Comparison of ENCODE assay signal across 14 mouse cellular contexts in genomic region chr9:48635576-48636350, GRCm38 (mm10). TPM values are rescaled to one million over a fixed set of nuclear protein-coding genes. Genes with fewer than 3 reads are reported as not detected.
DNase-seq lines count a peak whose midpoint lies in the region; ATAC-seq lines count a peak whose summit lies in the region.
"Had no signal": no experiment of that assay in that cellular context is flagged by ENCODE, and none has a peak within 500 bp of the region (broad histone marks: within the 10 kb centered on the region; RNA-seq: fewer than 3 reads in every experiment).

No protein-coding gene starts in this region.

- H3K27me3 ChIP-seq in embryonic facial prominence, embryonic 13.5 days: peaks cover 14% of the 10 kb centered on the region
- H3K27me3 ChIP-seq in stomach, embryonic 15.5 days (replicated peaks): no peaks in the 10 kb centered on the region

- H3K4me2 ChIP-seq in embryonic facial prominence, embryonic 13.5 days: peak overlapping the region; percentile 33
- H3K4me2 ChIP-seq in stomach, embryonic 15.5 days: 0 out of 2 replicates have a peak overlapping the region, but pooled peaks have one; percentile 14
- H3K4me2 ChIP-seq: liver, embryonic 15.5 days had no signal

- H3K9me3 ChIP-seq in embryonic facial prominence, embryonic 13.5 days: no peaks in the 10 kb centered on the region
- H3K9me3 ChIP-seq in stomach, embryonic 15.5 days: no peaks in the 10 kb centered on the region
- H3K9me3 ChIP-seq: liver, embryonic 15.5 days had no signal

- no peaks in the 10 kb centered on the region for H3K36me3 ChIP-seq in embryonic facial prominence, embryonic 13.5 days
- H3K36me3 ChIP-seq in stomach, embryonic 15.5 days: no peaks in the 10 kb centered on the region
- H3K36me3 ChIP-seq: liver, embryonic 15.5 days had no signal

- no peak for ATAC-seq in embryonic facial prominence, embryonic 13.5 days (ENCODE audit: insufficient number of reproducible peaks, insufficient read depth, low FRiP score, low TSS enrichment, low read depth)
- no peak for ATAC-seq in stomach, embryonic 15.5 days (ENCODE audit: insufficient read depth, low FRiP score, low read depth)
- ATAC-seq: Patski had no signal

- no peak overlapping the region for H3K27ac ChIP-seq in embryonic facial prominence, embryonic 13.5 days
- no peak overlapping the region for H3K27ac ChIP-seq in stomach, embryonic 15.5 days
- H3K27ac ChIP-seq: gastrocnemius, adult 2 months; liver, embryonic 15.5 days; macrophage had no signal

- no peaks in the 10 kb centered on the region for H3K4me1 ChIP-seq in embryonic facial prominence, embryonic 13.5 days
- no peaks in the 10 kb centered on the region for H3K4me1 ChIP-seq in stomach, embryonic 15.5 days
- H3K4me1 ChIP-seq: liver, embryonic 15.5 days had no signal

- 41% methylated on average over 18 of the region's 18 CpGs for WGBS in embryonic facial prominence, embryonic 13.5 days
- 32% methylated on average over 18 of the region's 18 CpGs for WGBS in stomach, embryonic 15.5 days

- no peak overlapping the region for H3K9ac ChIP-seq in embryonic facial prominence, embryonic 13.5 days
- no peak overlapping the region for H3K9ac ChIP-seq in stomach, embryonic 15.5 days
- H3K9ac ChIP-seq: liver, embryonic 15.5 days had no signal

- H3K4me3 ChIP-seq in embryonic facial prominence, embryonic 13.5 days: no peak overlapping the region
- H3K4me3 ChIP-seq in stomach, embryonic 15.5 days (replicated peaks): no peak overlapping the region
- H3K4me3 ChIP-seq: gastrocnemius, adult 2 months; liver, embryonic 15.5 days had no signal

- peak; percentile 1 for DNase-seq in kidney, adult 18-20 months
- DNase-seq in kidney, postnatal 10 days: no peak
- peak; percentile 36 for DNase-seq in retina, postnatal 1 day
- DNase-seq in retina, embryonic 14.5 days (ENCODE audit: low spot score): no peak
- DNase-seq in embryo, embryonic 11 days: no peak
- DNase-seq: cerebellum, adult 11-12 months; gastrocnemius, adult 2 months; right cerebral cortex, postnatal 25 days; thymus, postnatal 25 days had no signal

RNA-seq across cellular contexts. Expression of gene Nnmt, which starts 30.8 kb away (rescaled TPM):
- 3.5 and 4.4 TPM in 2 replicates for polyA plus RNA-seq in embryonic facial prominence, embryonic 13.5 days (2015; fragmentation: Nextera tagmentation; extraction: Ambion mirVana)
- polyA plus RNA-seq in stomach, embryonic 15.5 days (2015; fragmentation: Nextera tagmentation; extraction: Ambion mirVana): 2.1 and 3.5 TPM in 2 replicates
- polyA plus RNA-seq: macrophage had no signal

Comparison
In these comparisons a context has a peak if more than half of its experiments do, and no peak if none do; other contexts are left out.
1. DNase-seq: peak in kidney, adult 18-20 months (single experiment) and retina, postnatal 1 day (single experiment); none in kidney, postnatal 10 days (single experiment), retina, embryonic 14.5 days (single experiment) and embryo, embryonic 11 days (single experiment).